Mouse (Mus musculus) thymus, adult 18-20 months (tissue): ENCODE data around the gene Bscl2.
"Not testable (repeated sequence)": the region's sequence is repeated elsewhere in the genome, so short reads cannot be mapped to it uniquely, and the experiment has no call there.

Source experiments
- DNase-seq, 2 experiments: peaks; one replicate each; pipeline ENCODE4 v3.0.0; 2022; ENCODE audit warnings: mixed read lengths in 2 of 2

Gene Bscl2

DNA sequence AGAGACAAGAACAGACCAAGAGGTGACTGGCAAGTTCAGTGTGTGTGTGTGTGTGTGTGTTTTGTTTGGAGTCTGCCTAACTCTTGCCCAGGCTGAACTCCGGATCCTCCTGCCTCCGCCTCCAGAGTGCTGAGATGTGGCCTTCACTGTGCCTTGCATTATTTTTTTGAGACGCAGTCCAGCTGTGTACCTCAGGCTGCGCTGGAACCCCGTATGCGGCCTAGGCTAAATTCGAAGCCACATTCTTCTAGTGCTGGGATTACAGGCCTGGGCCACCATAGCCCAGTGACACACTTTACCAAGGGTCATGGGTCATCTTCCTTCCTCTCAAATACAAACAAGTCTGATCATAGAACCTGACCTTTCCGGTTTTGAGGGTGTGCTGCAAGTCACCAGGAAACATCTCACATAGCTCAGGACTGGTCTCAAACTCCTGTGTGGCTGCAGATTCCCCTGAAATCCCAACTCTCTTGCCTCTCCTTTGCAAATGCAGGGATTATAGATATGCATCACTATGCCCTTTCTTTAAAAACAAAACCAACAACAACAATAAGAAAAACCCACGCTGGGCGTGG is 35.1 kb downstream of the Bscl2 start:
- DNase-seq: no peak

DNA sequence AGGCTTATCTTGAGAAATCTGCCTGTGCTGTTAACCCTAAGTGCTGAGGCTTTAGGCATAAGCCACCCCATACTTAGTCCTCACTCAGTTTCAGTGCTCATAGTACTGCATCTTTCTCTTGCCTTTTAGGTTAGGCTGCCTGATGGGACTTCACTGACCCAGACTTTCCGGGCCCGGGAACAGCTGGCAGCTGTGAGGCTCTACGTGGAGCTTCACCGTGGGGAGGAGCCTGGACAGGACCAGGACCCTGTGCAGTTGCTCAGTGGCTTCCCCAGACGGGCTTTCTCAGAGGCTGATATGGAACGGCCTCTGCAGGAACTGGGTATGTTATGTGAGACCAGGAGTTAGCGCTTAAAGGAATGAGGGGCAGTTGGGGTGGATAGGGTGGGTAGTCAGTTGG is 37.8 kb downstream of the Bscl2 start:
- no peak for DNase-seq

- peak; percentile 84 to 89 for DNase-seq
Measured at GRCm38 (mm10) chr19:8880311-8881033, 43.2 kb downstream of the Bscl2 start, which contains the start of gene Uqcc3. Uqcc3 (minus strand) TSS chr19:8880923.

GRCm38 (mm10) chr19:8881034-8881392 is 43.7 kb downstream of the Bscl2 start:
- DNase-seq: no peak

DNA sequence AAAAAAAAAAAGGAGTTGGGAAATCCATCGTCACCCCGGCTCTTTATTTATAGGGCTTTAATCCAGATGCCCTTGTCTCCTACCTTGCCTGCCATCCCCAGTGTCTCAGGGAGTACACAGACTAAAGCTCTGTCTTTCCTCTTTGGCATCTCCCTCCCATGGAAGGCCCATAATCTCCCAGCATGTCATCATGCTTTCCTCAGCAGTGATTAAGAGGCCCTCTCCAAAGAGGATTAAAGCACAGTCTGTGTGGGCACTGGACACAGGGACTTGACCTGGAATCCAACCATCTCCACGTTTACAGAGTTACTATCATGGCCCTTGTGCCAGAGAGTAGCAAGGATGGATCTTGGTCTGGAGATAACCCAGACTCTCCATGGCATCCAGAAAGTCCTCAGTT is 46.3 kb downstream of the Bscl2 start, which contains the start of the genes Lbhd1 and Gm49403:
Gene Lbhd1, plus strand, starts transcription at position 117 of the 400 bp plus-strand sequence.
Gene Gm49403, plus strand, starts transcription at position 315 of the 400 bp plus-strand sequence.
- no peak for DNase-seq

DNA sequence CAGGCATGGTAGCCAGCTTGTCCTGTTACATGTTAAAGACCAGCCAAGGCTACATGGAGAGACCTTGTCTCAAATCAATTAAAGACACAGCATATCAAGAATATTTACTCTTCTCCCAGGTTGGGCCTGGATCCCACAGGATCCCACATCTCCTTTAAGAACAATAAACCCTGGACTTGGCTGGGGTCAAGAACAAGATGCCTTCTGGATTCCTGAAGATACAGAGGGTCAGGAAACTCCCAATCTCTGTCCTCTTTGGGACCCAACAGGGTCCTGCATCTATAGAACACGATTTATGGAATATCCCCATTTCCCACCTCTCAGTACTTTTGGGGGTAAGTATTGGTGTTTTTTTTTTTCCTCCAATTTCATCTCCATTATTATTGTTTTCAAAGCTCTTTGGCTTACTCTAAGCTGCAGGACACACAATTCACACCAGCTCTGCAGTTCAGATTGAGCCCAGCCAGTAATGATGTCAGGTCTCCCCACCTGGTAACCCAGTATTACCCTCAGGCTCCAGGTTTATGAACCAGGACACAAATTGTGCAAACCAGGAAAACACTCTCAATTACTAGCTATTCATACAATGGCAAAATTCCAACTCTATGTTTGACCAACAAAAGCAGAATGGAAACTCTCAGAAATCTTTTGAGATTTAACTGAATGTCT is 49.8 kb downstream of the Bscl2 start:
- no peak for DNase-seq

GRCm38 (mm10) chr19:8887585-8888463 is 50.6 kb downstream of the Bscl2 start:
- DNase-seq: no peak

DNA sequence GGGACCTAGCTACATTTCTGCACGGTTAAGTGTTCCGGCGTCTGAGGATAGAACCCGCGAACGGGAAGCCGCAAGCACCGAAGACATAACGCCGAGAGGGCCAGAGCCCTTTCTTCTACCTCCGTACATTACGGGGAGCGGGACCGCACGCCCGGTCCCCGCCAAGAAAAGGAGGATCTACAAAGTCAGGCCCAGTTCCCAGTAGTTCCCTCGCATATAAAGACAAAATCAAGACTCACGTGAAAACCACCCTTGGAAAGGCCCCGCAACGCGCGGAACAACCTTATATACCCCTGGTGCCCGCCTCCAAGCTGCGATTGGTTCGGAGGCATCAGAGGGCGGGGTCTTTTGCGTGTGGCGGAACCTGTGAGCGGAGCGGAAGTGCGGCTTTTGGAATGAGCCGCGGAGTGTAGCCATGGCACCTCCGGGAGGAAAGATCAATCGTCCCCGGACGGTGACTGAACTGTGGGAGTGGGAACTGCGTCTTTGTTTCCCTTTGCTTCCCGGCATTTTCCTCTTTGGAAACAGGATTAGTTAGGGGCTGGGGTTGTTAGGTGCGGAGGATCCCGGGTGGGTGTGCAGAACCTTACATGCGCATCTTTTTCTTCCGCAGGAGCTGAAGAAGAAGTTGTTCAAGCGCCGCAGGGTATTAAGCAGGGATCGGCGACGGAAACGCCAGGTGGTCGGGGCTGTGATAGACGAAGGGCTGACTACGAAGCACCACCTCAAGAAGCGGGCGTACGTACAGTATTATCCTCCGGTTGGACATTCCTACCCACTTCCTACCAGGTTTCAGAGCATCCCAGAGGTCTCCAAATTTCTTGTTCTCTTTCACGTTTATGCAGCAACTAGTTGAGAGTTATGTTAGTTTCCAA is 51.5 kb downstream of the Bscl2 start, which contains the start of the genes 1810009A15Rik and Gm49416:
Gene 1810009A15Rik, plus strand, starts transcription at position 343 of the 875 bp plus-strand sequence.
Gene Gm49416, plus strand, starts transcription at position 416 of the 875 bp plus-strand sequence.
- peak; percentile 88 to 94 for DNase-seq

DNA sequence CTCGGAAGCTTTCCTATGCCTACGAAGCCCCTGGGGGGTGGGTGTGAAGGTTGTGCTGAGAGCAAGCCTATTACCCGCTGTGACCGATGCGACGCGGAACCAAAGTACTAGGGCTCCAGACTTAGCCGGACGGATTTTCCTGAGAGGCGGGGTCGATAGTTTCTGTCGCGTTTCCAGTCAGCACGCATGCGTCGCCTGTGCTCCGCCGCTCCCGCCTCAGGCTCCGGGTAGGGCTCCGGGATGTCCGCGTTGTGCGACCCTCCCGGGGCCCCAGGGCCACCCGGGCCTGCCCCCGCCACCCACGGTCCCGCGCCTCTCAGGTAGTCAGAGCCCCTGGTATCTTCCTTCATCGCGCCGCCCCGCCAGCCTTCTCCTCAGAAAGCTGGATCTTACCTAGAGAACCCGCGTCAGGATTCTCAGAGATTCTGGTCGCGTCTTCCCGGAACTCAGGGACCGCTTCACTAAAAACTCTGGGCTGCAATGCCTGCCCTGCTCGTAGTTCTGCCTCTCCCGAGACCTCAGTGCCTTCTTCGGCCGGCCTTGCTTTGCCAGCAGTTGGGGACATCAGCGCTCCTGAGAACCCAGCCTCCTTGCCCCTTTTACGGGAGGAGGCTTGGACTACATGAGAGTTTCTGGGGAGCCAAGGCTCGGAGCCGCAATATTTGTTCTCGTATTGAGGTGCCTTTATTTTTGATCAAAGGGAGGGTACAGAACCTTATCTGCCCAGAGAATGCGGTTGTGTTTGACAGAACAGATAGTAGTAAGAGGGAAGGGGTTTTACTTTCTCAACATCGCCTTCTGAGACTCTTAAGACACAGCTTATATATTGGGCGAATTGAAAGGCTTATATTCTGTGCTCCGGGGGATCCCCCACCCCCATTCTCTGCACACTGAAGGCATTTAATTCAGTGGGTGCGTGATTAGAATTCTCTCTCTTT is 55.8 kb downstream of the Bscl2 start, which contains the start of gene Ints5:
Gene Ints5, plus strand, starts transcription at position 177 of the 938 bp plus-strand sequence.
- peak; percentile 68 to 79 for DNase-seq

GRCm38 (mm10) chr19:8895397-8895960 is 58.2 kb downstream of the Bscl2 start:
- no peak for DNase-seq

DNA sequence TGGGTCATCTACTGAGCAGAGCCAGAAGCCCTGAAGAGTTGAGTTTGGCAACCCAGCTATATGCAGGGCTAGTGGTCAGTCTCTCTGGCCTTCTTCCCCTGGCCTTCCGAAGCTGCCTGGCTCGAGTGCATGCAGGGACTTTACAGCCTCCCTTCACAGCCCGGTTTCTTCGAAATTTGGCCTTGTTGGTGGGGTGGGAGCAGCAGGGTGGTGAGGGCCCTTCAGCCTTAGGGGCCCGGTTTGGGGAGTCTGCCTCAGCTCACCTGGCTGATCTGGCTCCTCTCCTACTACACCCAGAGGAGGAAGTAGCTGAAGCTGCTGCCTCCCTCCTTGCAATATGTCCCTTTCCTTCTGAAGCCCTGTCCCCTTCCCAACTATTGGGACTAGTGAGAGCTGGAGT is 59.0 kb downstream of the Bscl2 start:
- DNase-seq: not testable (repeated sequence)

DNA sequence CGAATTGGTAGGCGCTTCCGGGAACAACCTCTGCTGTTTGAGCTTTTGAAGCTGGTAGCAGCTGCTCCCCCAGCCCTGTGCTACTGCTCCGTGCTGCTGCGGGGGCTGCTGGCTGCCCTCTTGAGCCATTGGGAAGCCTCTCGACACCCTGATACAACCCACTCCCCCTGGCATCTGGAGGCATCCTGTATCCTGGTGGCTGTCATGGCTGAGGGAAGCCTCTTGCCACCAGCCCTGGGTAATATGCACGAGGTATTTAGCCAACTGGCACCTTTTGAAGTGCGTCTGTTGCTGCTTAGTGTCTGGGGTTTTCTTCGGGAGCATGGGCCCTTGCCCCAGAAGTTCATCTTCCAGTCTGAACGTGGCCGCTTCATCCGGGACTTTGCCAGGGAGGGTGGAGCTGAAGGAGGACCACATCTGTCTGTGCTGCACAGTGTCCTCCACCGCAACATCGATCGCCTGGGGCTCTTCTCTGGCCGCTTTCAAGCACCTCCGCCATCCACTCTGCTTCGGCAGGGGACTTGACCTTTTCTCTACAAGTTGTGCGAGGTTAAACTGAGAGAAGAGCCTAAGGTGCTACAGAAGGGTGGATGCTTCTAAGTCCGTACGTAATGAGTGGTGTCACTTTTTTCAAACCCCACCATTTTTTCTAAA is 60.1 kb downstream of the Bscl2 start:
- peak in 1 of 2 experiments; percentile 31 for DNase-seq

- peak; percentile 92 to 95 for DNase-seq
Measured at GRCm38 (mm10) chr19:8897865-8898495, 60.7 kb downstream of the Bscl2 start, which contains the start of gene Ganab. Ganab (plus strand) TSS chr19:8898071.
